Mouse (Mus musculus) kidney, postnatal 0 days (tissue): ENCODE measurements at regions not wholly inside any gene's neighbourhood (a gene's known extent, or its start where the extent isn't known, plus 50 kb on each side); places are given as distances from the start of the nearest gene placed in this dataset.
A peak's percentile ranks its signal among the peaks of the same experiment; 100 is the strongest.

Experiments used
- ATAC-seq: fragments of 200-750 bp; cut with Nextera tagmentation; replicated peaks from 2 replicates; pipeline ENCODE4 v1.8.0; 2017; ENCODE audit warnings: low read depth, moderate number of reproducible peaks, moderate TSS enrichment, moderate library complexity; ENCODE audit not compliant: low FRiP score
- DNase-seq: peaks from one replicate; pipeline ENCODE4 v3.0.0-alpha.2; 2016; ENCODE audit warnings: low spot score
- H3K27ac ChIP-seq: fragments of 300-500 bp; sonication (generic); 2 replicates; pipeline ENCODE4 v1.5.1; 2014; ENCODE audit warnings: mild to moderate bottlenecking
- H3K27me3 ChIP-seq: fragments of 300-500 bp; sonication (generic); 2 replicates; pipeline ENCODE4 v1.6.1; 2014; ENCODE audit warnings: low read length, mixed read lengths; ENCODE audit not compliant: insufficient read depth
- H3K36me3 ChIP-seq: fragments of 300-500 bp; sonication (generic); 2 replicates; pipeline ENCODE4 v1.6.1; 2014; ENCODE audit warnings: low read length, mixed read lengths; ENCODE audit not compliant: insufficient read depth
- H3K4me1 ChIP-seq: fragments of 300-500 bp; sonication (generic); replicated peaks from 2 replicates; pipeline ENCODE4 v1.6.1; 2014; ENCODE audit warnings: antibody characterized with exemption, low read length, mixed read lengths; ENCODE audit not compliant: insufficient read depth
- H3K4me2 ChIP-seq: fragments of 300-500 bp; sonication (generic); 2 replicates; pipeline ENCODE4 v1.6.1; 2014; ENCODE audit warnings: mild to moderate bottlenecking, low read length, moderate library complexity, mixed read lengths
- H3K4me3 ChIP-seq: fragments of 300-500 bp; sonication (generic); replicated peaks from 2 replicates; pipeline ENCODE4 v1.5.1; 2014; ENCODE audit warnings: low read depth, low read length
- H3K9ac ChIP-seq: fragments of 300-500 bp; sonication (generic); 2 replicates; pipeline ENCODE4 v1.6.1; 2014; ENCODE audit warnings: low read depth, low read length
- H3K9me3 ChIP-seq: fragments of 300-500 bp; sonication (generic); replicated peaks from 2 replicates; pipeline ENCODE4 v1.6.1; 2016; ENCODE audit warnings: low read length, inconsistent platforms, mixed read lengths
- CTCF ChIP-seq: IDR thresholded peaks from 2 replicates; pipeline ENCODE4 v1.5.1; 2016; ENCODE audit warnings: antibody characterized with exemption, low read depth, mild to moderate bottlenecking, moderate library complexity
- WGBS: fragments of 180-500 bp; shearing (Covaris S2); extraction: QIAGEN DNeasy Blood & Tissue Kit; methylation state at CpG from one replicate; pipeline ENCODE4 v1.1.7; 2014; 5-methylcytosine and 5-hydroxymethylcytosine counted together

- Histone ChIP-seq H3K27ac (no peak overlapping the region), H3K4me1 (no peaks in the 10 kb centered on the region), H3K9me3 (no peaks in the 10 kb centered on the region), H3K27me3 (no peaks in the 10 kb centered on the region), H3K4me3 (no peak overlapping the region), H3K4me2 (no peak overlapping the region), H3K36me3 (no peaks in the 10 kb centered on the region), H3K9ac (no peak overlapping the region)
- no peak for TF ChIP-seq CTCF
- ATAC-seq = no peak
- 80% methylated on average over 6 of the region's 6 CpGs for WGBS
- no peak for DNase-seq
These were observed 192.1 kb upstream of the Irx5 start for GRCm38 (mm10) chr8:92165306-92165705.

- no peak overlapping the region for H3K4me2 ChIP-seq
- no peak overlapping the region for H3K27ac ChIP-seq
- no peak for TF ChIP-seq CTCF
- H3K9ac ChIP-seq = no peak overlapping the region
- H3K4me3 ChIP-seq = no peak overlapping the region
- 91% methylated on average over 4 of the region's 4 CpGs for WGBS
- DNase-seq (no peak), ATAC-seq (no peak)
- no peaks in the 10 kb centered on the region for H3K4me1 ChIP-seq
- no peaks in the 10 kb centered on the region for H3K27me3 ChIP-seq
- H3K36me3 ChIP-seq = no peaks in the 10 kb centered on the region
- H3K9me3 ChIP-seq = no peaks in the 10 kb centered on the region
These were observed 192.9 kb upstream of the Irx5 start for GRCm38 (mm10) chr8:92164496-92164895.

- WGBS = 43% methylated on average over 2 of the region's 2 CpGs
- H3K4me1 ChIP-seq = no peaks in the 10 kb centered on the region
- ATAC-seq (no peak), DNase-seq (no peak)
- no peak overlapping the region for H3K9ac ChIP-seq
- H3K4me3 ChIP-seq = no peak overlapping the region
- no peak overlapping the region for H3K27ac ChIP-seq
- H3K4me2 ChIP-seq = no peak overlapping the region
- H3K36me3 ChIP-seq = no peaks in the 10 kb centered on the region
- H3K27me3 ChIP-seq = no peaks in the 10 kb centered on the region
- no peaks in the 10 kb centered on the region for H3K9me3 ChIP-seq
- TF ChIP-seq CTCF = no peak
These were observed 196.4 kb upstream of the Irx5 start for GRCm38 (mm10) chr8:92161002-92161401.

- WGBS = 48% methylated on average over 10 of the region's 10 CpGs
- Histone ChIP-seq H3K4me3 (no peak overlapping the region), H3K36me3 (no peaks in the 10 kb centered on the region), H3K4me1 (no peaks in the 10 kb centered on the region), H3K9me3 (no peaks in the 10 kb centered on the region), H3K9ac (no peak overlapping the region), H3K27ac (no peak overlapping the region), H3K4me2 (no peak overlapping the region), H3K27me3 (no peaks in the 10 kb centered on the region)
- DNase-seq (no peak), ATAC-seq (no peak)
- TF ChIP-seq CTCF = no peak
These were observed 199.2 kb upstream of the Irx5 start for GRCm38 (mm10) chr8:92158219-92158618.

GRCm38 (mm10) chr8:92152478-92152877 lies 204.9 kb upstream of the Irx5 start:
- no peak overlapping the region for H3K9ac ChIP-seq
- no peaks in the 10 kb centered on the region for H3K9me3 ChIP-seq
- no peak overlapping the region for H3K4me3 ChIP-seq
- no peaks in the 10 kb centered on the region for H3K4me1 ChIP-seq
- no peak overlapping the region for H3K27ac ChIP-seq
- WGBS = 65% methylated on average over 5 of the region's 5 CpGs
- H3K36me3 ChIP-seq = no peaks in the 10 kb centered on the region
- no peaks in the 10 kb centered on the region for H3K27me3 ChIP-seq
- no peak for DNase-seq
- no peak for TF ChIP-seq CTCF
- no peak for ATAC-seq
- no peak overlapping the region for H3K4me2 ChIP-seq

- no peaks in the 10 kb centered on the region for H3K36me3 ChIP-seq
- WGBS = 84% methylated on average over 3 of the region's 3 CpGs
- no peak overlapping the region for H3K4me3 ChIP-seq
- no peaks in the 10 kb centered on the region for H3K9me3 ChIP-seq
- no peak overlapping the region for H3K9ac ChIP-seq
- TF ChIP-seq CTCF = no peak
- H3K27me3 ChIP-seq = no peaks in the 10 kb centered on the region
- ATAC-seq = no peak
- H3K4me1 ChIP-seq = no peaks in the 10 kb centered on the region
- no peak overlapping the region for H3K4me2 ChIP-seq
- no peak overlapping the region for H3K27ac ChIP-seq
- no peak for DNase-seq
These were observed 209.8 kb upstream of the Irx5 start for GRCm38 (mm10) chr8:92147672-92148071.

- Histone ChIP-seq H3K9me3 (no peaks in the 10 kb centered on the region), H3K27ac (no peak overlapping the region), H3K4me2 (peak overlapping the region; percentile 23), H3K9ac (no peak overlapping the region), H3K4me3 (no peak overlapping the region), H3K36me3 (no peaks in the 10 kb centered on the region), H3K27me3 (0 out of 2 replicates have a peak, but pooled peaks cover 5% of the 10 kb centered on the region), H3K4me1 (no peaks in the 10 kb centered on the region)
- no peak for ATAC-seq
- no peak for TF ChIP-seq CTCF
- 4% methylated on average over 17 of the region's 17 CpGs for WGBS
- peak; percentile 76 for DNase-seq
These were observed 220.1 kb upstream of the Irx5 start for GRCm38 (mm10) chr8:92137091-92137882.
